25 mouse cellular contexts compared by ENCODE assay signal in the genomic region with DNA sequence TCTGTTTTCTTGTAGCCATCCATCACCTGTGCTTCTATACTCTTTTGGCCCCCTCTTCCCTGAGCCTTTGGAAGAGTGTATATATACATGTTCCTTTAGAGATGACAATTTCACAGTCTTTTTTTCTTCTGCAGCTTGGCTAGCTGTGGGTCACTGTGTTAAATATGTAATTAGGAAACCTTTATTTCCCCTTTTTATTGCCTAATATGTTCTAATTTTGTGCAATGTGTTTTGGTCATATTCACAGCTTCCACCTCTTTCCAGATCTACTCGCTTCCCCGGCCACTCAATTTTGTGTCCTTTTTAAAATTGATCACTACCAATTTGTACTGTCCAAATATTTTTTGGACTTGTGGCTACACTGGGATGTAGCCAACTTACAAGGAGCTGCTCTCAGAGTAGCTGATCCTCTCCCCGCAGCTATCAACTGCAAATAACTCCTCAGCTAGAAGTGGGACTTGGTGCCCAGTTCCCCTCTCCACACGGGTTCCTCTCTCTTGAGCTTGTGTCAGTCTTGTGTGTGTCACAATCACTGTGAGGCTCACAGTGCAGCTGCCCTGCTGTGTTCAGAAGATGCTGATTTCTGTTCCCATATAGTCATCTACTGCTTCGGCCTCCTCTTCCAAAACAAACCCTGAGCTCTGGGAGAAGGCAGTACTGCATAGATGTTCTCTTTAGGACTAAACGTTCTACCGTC.
DNase-seq lines count a peak whose midpoint lies in the region; ATAC-seq and TF ChIP-seq lines count a peak whose summit lies in the region.
"Had no signal": no experiment of that assay in that cellular context is flagged by ENCODE, and none has a peak within 500 bp of the region (broad histone marks: within the 10 kb centered on the region; RNA-seq: fewer than 3 reads in every experiment).

No protein-coding gene starts in this region.

- no peak for DNase-seq in liver
- peak; percentile 57 to 63 for DNase-seq in monocyte, adult 2 months (ENCODE audit: low read depth in 1 of 2, low spot score in 2 of 2)
- DNase-seq in left cerebral cortex, adult 11 months (ENCODE audit: low spot score) = no peak
- no peak for DNase-seq in kidney, adult 8-10 months
- DNase-seq: adrenal gland, adult 2 months; B cell, adult 2 months; cerebellum, adult 2 months; cerebellum, postnatal 25 days; gastrocnemius, postnatal 36 days; kidney, adult 11 months; kidney, postnatal 10 days; left cerebral cortex, postnatal 4 days; retina, postnatal 1 day; thymus, postnatal 25 days had no signal

- no peaks in the 10 kb centered on the region for H3K9me3 ChIP-seq in liver, embryonic 16.5 days (replicated peaks; ENCODE audit: control insufficient read depth, low read length)
- H3K9me3 ChIP-seq: forebrain, embryonic 13.5 days; G1E; heart, embryonic 15.5 days; limb, embryonic 15.5 days; stomach, embryonic 15.5 days had no signal

- no peaks in the 10 kb centered on the region for H3K4me1 ChIP-seq in liver, embryonic 16.5 days (ENCODE audit: control insufficient read depth, low read depth, low read length)
- peaks cover 34% of the 10 kb centered on the region for H3K4me1 ChIP-seq in bone marrow macrophage, adult 2 months (ENCODE audit: control insufficient read depth, insufficient read depth, low read length)
- H3K4me1 ChIP-seq: limb, embryonic 15.5 days; stomach, embryonic 15.5 days had no signal

- ATAC-seq in liver, embryonic 16.5 days (ENCODE audit: low read depth) = peak; percentile 60
- peak; percentile 87 for ATAC-seq in granulocyte monocyte progenitor cell, adult 5-6 weeks (replicated peaks; ENCODE audit: poor library complexity, severe bottlenecking)
- ATAC-seq: forebrain, embryonic 13.5 days; Patski had no signal

- no peak overlapping the region for H3K9ac ChIP-seq in liver, embryonic 16.5 days (ENCODE audit: low read depth, low read length)
- H3K9ac ChIP-seq: forebrain, embryonic 13.5 days; heart, embryonic 15.5 days; limb, embryonic 15.5 days; stomach, embryonic 15.5 days had no signal

- H3K4me3 ChIP-seq in liver, embryonic 16.5 days (ENCODE audit: low read depth, low read length) = no peak overlapping the region
- H3K4me3 ChIP-seq in bone marrow macrophage, adult 2 months (ENCODE audit: insufficient read depth, low read length) = peak overlapping the region; percentile 25; the same call in 1 of the 2 replicates
- H3K4me3 ChIP-seq: forebrain, embryonic 13.5 days; heart, embryonic 15.5 days; limb, embryonic 15.5 days; stomach, embryonic 15.5 days had no signal

- H3K36me3 ChIP-seq in liver, embryonic 16.5 days (ENCODE audit: control insufficient read depth, insufficient read depth) = no peaks in the 10 kb centered on the region
- H3K36me3 ChIP-seq: G1E; heart, embryonic 15.5 days; limb, embryonic 15.5 days; stomach, embryonic 15.5 days had no signal

- WGBS in liver, embryonic 16.5 days (ENCODE audit: insufficient replicate concordance) = 56% methylated on average over 7 of the region's 7 CpGs

- no peaks in the 10 kb centered on the region for H3K27me3 ChIP-seq in liver, embryonic 16.5 days (ENCODE audit: control insufficient read depth, insufficient read depth, low read depth, low read length)
- H3K27me3 ChIP-seq: CH12.LX; forebrain, embryonic 13.5 days; heart, embryonic 15.5 days; limb, embryonic 15.5 days; stomach, embryonic 15.5 days had no signal

- H3K4me2 ChIP-seq in liver, embryonic 16.5 days (ENCODE audit: low read depth, low read length) = no peak overlapping the region
- H3K4me2 ChIP-seq: forebrain, embryonic 13.5 days; heart, embryonic 15.5 days; limb, embryonic 15.5 days; midbrain, embryonic 11.5 days; stomach, embryonic 15.5 days had no signal

- TF ChIP-seq CTCF in bone marrow macrophage, adult 2 months (IDR thresholded peaks at IDR 0.05; ENCODE audit: low read depth, low read length) = no peak

- H3K27ac ChIP-seq in liver, embryonic 16.5 days (ENCODE audit: low read length) = no peak overlapping the region
- H3K27ac ChIP-seq in bone marrow macrophage, adult 2 months (ENCODE audit: insufficient read depth, low read depth, low read length) = peak overlapping the region; percentile 90
- H3K27ac ChIP-seq: forebrain, embryonic 13.5 days; heart, embryonic 15.5 days; limb, embryonic 15.5 days; stomach, embryonic 15.5 days had no signal

- no peak for TF ChIP-seq POLR2A in bone marrow macrophage, adult 2 months (IDR thresholded peaks at IDR 0.05; ENCODE audit: borderline replicate concordance, low read depth, low read length)

Comparison
In these comparisons a context has a peak if more than half of its experiments do, and no peak if none do; other contexts are left out.
1. DNase-seq: peak in monocyte, adult 2 months (2 of 2); none in liver (single experiment), left cerebral cortex, adult 11 months (single experiment) and kidney, adult 8-10 months (0 of 2).